Mouse (Mus musculus) small intestine, adult 10 weeks (tissue): Measurements from ENCODE around the gene Hspbp1. TPM values are rescaled to one million over a fixed set of nuclear protein-coding genes. Genes with fewer than 3 reads are reported as not detected.

Experiments
- polyA plus RNA-seq: library from polyadenylated mRNA; stranded (reverse); fragments of 350-450 nt; fragmentation: Illumina TruSeq; extraction: RNeasy Lipid Tissue Mini Kit (QIAGEN cat#74804); gene quantifications from one replicate; pipeline ENCODE4 v1.2.3, GENCODE M21; 2014; ENCODE audit warnings: low replicate concordance

Gene Hspbp1
- not detected for polyA plus RNA-seq

DNA sequence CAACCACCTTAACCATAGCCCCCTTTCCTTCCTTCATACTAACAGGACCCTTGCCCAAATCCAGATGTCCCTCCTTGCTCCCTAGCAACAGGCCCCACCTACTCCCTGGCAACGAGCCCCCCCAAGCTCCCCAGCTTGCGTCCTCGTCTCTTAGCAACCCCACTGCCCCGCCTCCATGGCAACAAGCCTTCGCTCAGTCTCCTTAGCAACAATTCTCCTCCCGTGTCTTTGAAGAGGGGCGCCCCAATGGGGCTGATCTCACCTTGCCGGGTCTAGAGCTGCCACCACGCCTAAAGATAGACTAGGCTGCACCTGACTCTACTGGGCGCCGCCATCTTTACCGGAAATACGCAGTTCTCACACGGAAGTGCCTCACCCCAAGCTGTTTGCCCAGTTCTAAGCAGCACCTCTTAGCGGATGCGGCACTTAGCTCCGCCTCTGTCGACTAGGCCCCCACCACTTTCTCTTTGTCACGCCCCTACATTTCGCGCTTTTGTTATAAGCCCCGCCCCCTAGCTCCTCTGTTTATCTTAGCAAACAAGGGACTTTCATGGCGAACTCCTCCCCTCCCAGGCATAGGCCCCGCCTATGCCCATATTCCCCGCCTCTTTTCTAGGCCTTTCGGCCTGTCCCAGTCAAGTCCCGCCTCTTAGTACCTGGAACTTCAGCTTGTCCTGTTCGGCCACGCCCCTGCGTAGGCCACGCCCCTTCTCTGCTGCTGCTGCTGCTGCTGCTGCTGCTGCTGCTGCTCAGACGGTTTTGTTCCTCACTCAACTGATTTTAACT lies at the start of gene Hspbp1:
Hspbp1 (minus strand) TSS at position 437 of the 786 bp plus-strand sequence.

DNA sequence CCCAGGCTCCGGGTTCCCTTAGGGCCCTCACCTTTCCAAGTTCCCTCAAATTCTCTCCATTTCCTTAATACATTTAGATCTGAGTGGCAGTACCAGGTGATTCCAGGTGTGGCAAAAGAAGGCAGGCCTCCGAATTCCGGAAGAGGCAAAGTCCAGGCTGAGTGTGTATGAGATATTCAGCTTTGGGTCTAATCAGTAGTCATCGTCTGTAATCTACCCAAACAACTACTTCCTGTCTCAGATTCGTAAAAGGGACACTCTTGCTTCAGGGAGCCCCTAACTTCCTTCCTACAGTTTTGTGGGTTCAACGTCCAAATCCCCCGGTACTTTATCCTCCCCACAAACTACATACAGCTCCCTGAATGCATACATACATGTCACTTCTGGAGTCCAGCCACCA lies 40.3 kb upstream of the Hspbp1 start, which contains the start of gene Tmem150b:
Tmem150b (minus strand) TSS at position 81 of the 400 bp plus-strand sequence.

DNA sequence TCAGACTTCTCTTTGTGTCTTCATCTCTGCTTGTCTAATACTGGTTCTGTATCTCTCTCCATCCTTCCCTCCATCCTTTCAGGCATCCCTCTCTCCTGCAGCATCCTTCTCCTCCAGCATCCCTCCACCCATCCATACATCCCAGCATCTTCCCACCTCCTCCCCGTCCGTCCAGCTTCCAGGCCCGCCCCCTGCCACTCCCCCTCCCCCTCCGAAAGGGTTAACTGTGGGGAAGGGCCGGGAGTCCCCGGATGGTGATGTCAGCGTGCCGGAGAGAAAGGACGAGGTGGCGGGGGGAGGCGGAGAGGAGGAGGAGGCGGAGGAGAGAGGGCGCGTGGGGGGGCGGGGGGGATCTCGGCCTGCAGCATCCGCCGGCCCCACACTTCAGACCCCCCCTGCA lies 5.5 kb upstream of the Hspbp1 start, which contains the start of gene Brsk1:
Brsk1 (plus strand) TSS at position 218 of the 400 bp plus-strand sequence.

DNA sequence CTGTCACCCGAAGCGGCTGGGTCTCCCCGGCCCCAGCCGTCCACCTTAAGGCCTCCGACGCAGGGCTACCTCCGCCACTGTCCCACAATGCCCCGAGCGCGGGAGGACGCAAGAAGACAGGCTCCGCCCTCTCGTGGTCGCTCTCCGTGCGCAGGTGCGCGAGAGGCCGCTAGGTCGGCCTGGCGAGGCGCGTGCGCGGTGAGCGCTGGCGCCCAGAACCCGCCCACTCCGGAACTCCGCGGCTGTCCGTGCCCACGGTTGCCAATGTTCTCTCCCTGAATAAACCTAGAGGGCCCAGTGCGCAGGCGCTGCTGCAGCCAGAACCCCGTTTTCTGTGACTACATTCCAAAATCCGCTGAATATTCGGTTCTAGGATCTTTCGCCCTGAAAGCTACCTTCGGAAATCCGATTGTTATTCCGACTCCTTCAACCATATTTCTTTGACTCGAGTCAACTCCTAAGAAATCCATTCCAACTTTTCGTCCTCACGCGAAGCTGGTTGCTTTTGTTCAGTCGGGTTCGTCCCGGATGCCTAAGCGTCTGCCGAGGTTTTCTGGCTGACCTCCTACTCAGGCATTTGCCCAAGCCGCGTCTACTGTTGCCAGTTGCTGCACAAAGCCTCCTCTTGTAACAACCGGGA lies 25.8 kb downstream of the Hspbp1 start, which contains the start of gene Ppp6r1:
Ppp6r1 (minus strand) TSS at position 108 of the 640 bp plus-strand sequence.

DNA sequence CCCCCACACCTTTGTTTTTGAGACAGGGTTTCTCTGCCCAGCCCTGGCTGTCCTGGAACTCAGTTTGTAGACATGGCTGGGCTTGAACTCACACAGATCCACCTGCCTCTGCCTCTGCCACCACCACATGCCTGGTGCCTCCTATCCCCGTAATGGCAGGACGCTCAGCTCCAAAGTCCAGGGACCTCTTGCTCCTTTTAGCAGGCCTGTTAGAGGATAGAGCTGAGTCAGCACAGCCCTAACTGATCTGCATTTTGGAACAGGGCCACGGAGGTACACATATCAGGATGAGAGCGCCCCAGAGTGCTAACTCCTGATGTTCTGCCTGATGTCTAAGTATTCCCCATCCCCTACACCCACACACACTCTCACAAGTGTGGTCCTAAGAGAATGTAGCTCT lies 53.8 kb downstream of the Hspbp1 start, which contains the start of gene Tmem86b:
Tmem86b (minus strand) TSS at position 392 of the 400 bp plus-strand sequence.

Other genes starting within 250 kb of the Hspbp1 start
- gene Rdh13, start 239.4 kb downstream of the Hspbp1 start, polyA plus RNA-seq, result 7.0 TPM
- gene Eps8l1, start 224.4 kb downstream of the Hspbp1 start, polyA plus RNA-seq, result 0.11 TPM
- gene Ppp1r12c, start 183.4 kb downstream of the Hspbp1 start, polyA plus RNA-seq, result 4.6 TPM
- gene Tnnt1, start 168.7 kb downstream of the Hspbp1 start, polyA plus RNA-seq, result 0.85 TPM
- gene Tnni3, start 160.8 kb downstream of the Hspbp1 start, polyA plus RNA-seq, result not detected
- not detected for gene Dnaaf3, start 152.6 kb downstream of the Hspbp1 start, polyA plus RNA-seq
- 1.1 TPM for gene Syt5, start 137.5 kb downstream of the Hspbp1 start, polyA plus RNA-seq
- gene Ptprh, start 81.0 kb downstream of the Hspbp1 start, polyA plus RNA-seq, result 19.6 TPM
- gene Tmem86b, start 53.6 kb downstream of the Hspbp1 start, polyA plus RNA-seq, result 28.1 TPM
- 11.5 TPM for gene Ppp6r1, start 26.0 kb downstream of the Hspbp1 start, polyA plus RNA-seq
- not detected for gene Brsk1, start 5.5 kb upstream of the Hspbp1 start, polyA plus RNA-seq
- gene Tmem150b, start 40.2 kb upstream of the Hspbp1 start, polyA plus RNA-seq, result 4.2 TPM
- 2.5 TPM for gene Kmt5c, start 55.0 kb upstream of the Hspbp1 start, polyA plus RNA-seq
- not detected for gene Cox6b2, start 68.0 kb upstream of the Hspbp1 start, polyA plus RNA-seq
- not detected for gene Fam71e2, start 86.2 kb upstream of the Hspbp1 start, polyA plus RNA-seq
- not detected for gene Il11, start 97.8 kb upstream of the Hspbp1 start, polyA plus RNA-seq
- gene Tmem190, start 97.9 kb upstream of the Hspbp1 start, polyA plus RNA-seq, result not detected
- 1.0 TPM for gene Tmem238, start 104.6 kb upstream of the Hspbp1 start, polyA plus RNA-seq
- 4.2 TPM for gene Rpl28, start 107.8 kb upstream of the Hspbp1 start, polyA plus RNA-seq
- gene Ube2s, start 127.5 kb upstream of the Hspbp1 start, polyA plus RNA-seq, result 2.9 TPM
- 0.19 TPM for gene Shisa7, start 159.6 kb upstream of the Hspbp1 start, polyA plus RNA-seq
- 0.97 TPM for gene Isoc2b, start 185.2 kb upstream of the Hspbp1 start, polyA plus RNA-seq
- 0.85 TPM for gene Isoc2a, start 192.1 kb upstream of the Hspbp1 start, polyA plus RNA-seq
- gene Gm36210, start 221.4 kb upstream of the Hspbp1 start, polyA plus RNA-seq, result not detected
- gene Zfp628, start 230.1 kb upstream of the Hspbp1 start, polyA plus RNA-seq, result not detected
- gene Nat14, start 237.0 kb upstream of the Hspbp1 start, polyA plus RNA-seq, result 0.59 TPM
- gene Ssc5d, start 240.7 kb upstream of the Hspbp1 start, polyA plus RNA-seq, result not detected